Mouse (Mus musculus) brain, embryonic 14.5 days (tissue): ENCODE measurements around the gene Impdh2.

Experiments
- CTCF ChIP-seq: fragments of 200-500 bp; IDR thresholded peaks from 2 replicates; pipeline ENCODE4 v1.5.1; 2012; ENCODE audit warnings: inconsistent platforms, mild to moderate bottlenecking, moderate library complexity, borderline replicate concordance; ENCODE audit not compliant: insufficient read depth, insufficient read length; ENCODE audit errors: extremely low read depth
- POLR2A ChIP-seq: fragments of 200-500 bp; IDR thresholded peaks from 2 replicates; pipeline ENCODE4 v1.6.1; 2012; ENCODE audit warnings: mild to moderate bottlenecking, inconsistent platforms, borderline replicate concordance; ENCODE audit not compliant: poor library complexity, insufficient read depth, insufficient read length, severe bottlenecking; ENCODE audit errors: extremely low read depth

GRCm38 (mm10) chr9:108572321-108572720 is 12.2 kb downstream of the Impdh2 start:
- no peak for TF ChIP-seq CTCF
- no peak for TF ChIP-seq POLR2A
